Mouse (Mus musculus) hindbrain, embryonic 14.5 days (tissue): Measurements from ENCODE around the gene Dlgap4. TPM values are rescaled to one million over a fixed set of nuclear protein-coding genes. Genes with fewer than 3 reads are reported as not detected.

ENCODE experiments used
- ATAC-seq: fragments of 200-750 bp; cut with Nextera tagmentation; 2 replicates; pipeline ENCODE4 v1.8.0; 2017; ENCODE audit warnings: moderate number of reproducible peaks, mild to moderate bottlenecking, moderate TSS enrichment, moderate library complexity; ENCODE audit not compliant: low FRiP score
- DNase-seq: peaks from one replicate; pipeline ENCODE4 v3.0.0-alpha.2; 2015; ENCODE audit warnings: low spot score
- H3K27ac ChIP-seq: fragments of 300-500 bp; sonication (generic); 2 replicates; pipeline ENCODE4 v1.5.1; 2014; ENCODE audit warnings: mild to moderate bottlenecking, moderate library complexity
- H3K27me3 ChIP-seq: fragments of 300-500 bp; sonication (generic); 2 replicates; pipeline ENCODE4 v1.6.1; 2014; ENCODE audit warnings: mild to moderate bottlenecking, low read length, mixed read lengths; ENCODE audit not compliant: control insufficient read depth, insufficient read depth
- H3K36me3 ChIP-seq: fragments of 300-500 bp; sonication (generic); replicated peaks from 2 replicates; pipeline ENCODE4 v1.6.1; 2014; ENCODE audit not compliant: control insufficient read depth, insufficient read depth
- H3K4me1 ChIP-seq: fragments of 300-500 bp; sonication (generic); replicated peaks from 2 replicates; pipeline ENCODE4 v1.6.1; 2014; ENCODE audit warnings: antibody characterized with exemption, low read length, mixed read lengths; ENCODE audit not compliant: control insufficient read depth, insufficient read depth
- H3K4me2 ChIP-seq: fragments of 300-500 bp; sonication (generic); replicated peaks from 2 replicates; pipeline ENCODE4 v1.6.1; 2014; ENCODE audit warnings: mild to moderate bottlenecking, moderate library complexity
- H3K4me3 ChIP-seq: fragments of 300-500 bp; sonication (generic); replicated peaks from 2 replicates; pipeline ENCODE4 v1.5.1; 2014; ENCODE audit warnings: mild to moderate bottlenecking, low read length
- H3K9ac ChIP-seq: fragments of 300-500 bp; sonication (generic); 2 replicates; pipeline ENCODE4 v1.6.1; 2014
- H3K9me3 ChIP-seq: fragments of 300-500 bp; sonication (generic); 2 replicates; pipeline ENCODE4 v1.6.1; 2016; ENCODE audit warnings: low read length; ENCODE audit not compliant: control insufficient read depth
- WGBS: fragments of 180-500 bp; shearing (Covaris S2); extraction: QIAGEN DNeasy Blood & Tissue Kit; methylation state at CpG from one replicate; pipeline ENCODE4 v1.1.7; 2014; 5-methylcytosine and 5-hydroxymethylcytosine counted together
- polyA plus RNA-seq: library from polyadenylated mRNA; unstranded; fragments of >200 nt; fragmentation: Nextera tagmentation; extraction: Ambion mirVana; gene quantifications from 2 replicates; pipeline ENCODE4 v1.2.1, GENCODE M21; 2014

Dlgap4 gene
- polyA plus RNA-seq, 1 experiment from 2014 or later, result 220 TPM

DNA sequence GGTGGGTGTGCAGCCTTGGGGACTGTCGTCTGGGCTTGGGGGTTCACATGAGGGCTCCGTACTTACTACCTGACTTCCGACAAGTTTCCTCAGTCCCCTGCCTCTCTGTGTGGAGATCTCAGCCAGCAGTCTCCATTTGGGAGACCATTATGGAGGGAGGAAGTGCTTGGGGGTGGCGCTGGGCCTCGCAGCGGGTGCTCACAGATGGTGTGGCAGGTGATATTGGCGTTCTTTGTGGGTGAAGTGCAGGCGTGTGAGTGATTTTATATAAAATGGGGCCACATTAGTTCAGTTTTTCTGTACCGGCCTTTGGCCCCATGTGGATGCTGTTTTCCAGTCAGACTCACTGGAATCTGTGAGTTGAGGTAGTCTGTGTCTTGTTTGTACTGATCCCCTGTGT is 12.6 kb downstream of the Dlgap4 start:
- no peak overlapping the region for H3K4me3 ChIP-seq
- 93% methylated on average over 9 of the region's 9 CpGs for WGBS

DNA sequence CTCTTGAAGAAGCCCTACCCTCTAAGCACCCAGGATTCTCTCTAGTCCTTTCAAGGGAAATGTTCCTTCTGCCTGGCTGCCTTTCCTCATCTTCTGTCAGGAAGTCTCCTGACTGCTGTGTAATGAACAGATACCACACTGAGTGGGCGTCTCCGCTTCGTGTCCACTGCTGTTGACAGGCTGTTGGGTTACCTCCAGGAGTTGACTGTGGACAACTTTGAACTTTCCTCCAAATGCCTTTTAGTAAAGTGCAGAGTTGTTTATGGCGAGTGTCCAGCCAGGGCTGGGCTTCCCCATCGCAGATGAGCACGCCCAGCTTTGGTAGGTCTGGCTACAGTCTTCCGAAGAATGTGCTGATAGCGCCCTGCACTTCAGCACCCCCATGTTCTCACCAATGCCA is 13.0 kb downstream of the Dlgap4 start:
- H3K4me1 ChIP-seq, result no peaks in the 10 kb centered on the region; the same call in 1 of the 2 replicates
- no peak overlapping the region for H3K27ac ChIP-seq
- H3K36me3 ChIP-seq, result no peaks in the 10 kb centered on the region
- H3K27me3 ChIP-seq, result no peaks in the 10 kb centered on the region
- DNase-seq (no peak), ATAC-seq (no peak)
- WGBS, result 92% methylated on average over 8 of the region's 8 CpGs
- no peak overlapping the region for H3K9ac ChIP-seq
- H3K9me3 ChIP-seq, result no peaks in the 10 kb centered on the region
- no peak overlapping the region for H3K4me3 ChIP-seq
- no peak overlapping the region for H3K4me2 ChIP-seq

More for the DNA sequence above, 12.6 kb downstream of the Dlgap4 start:
- H3K9me3 ChIP-seq, result no peaks in the 10 kb centered on the region
- ATAC-seq (no peak), DNase-seq (no peak)
- no peaks in the 10 kb centered on the region; the same call in 1 of the 2 replicates for H3K4me1 ChIP-seq
- no peaks in the 10 kb centered on the region for H3K36me3 ChIP-seq
- H3K27ac ChIP-seq, result no peak overlapping the region
- H3K27me3 ChIP-seq, result no peaks in the 10 kb centered on the region
- H3K4me2 ChIP-seq, result no peak overlapping the region
- H3K9ac ChIP-seq, result no peak overlapping the region

DNA sequence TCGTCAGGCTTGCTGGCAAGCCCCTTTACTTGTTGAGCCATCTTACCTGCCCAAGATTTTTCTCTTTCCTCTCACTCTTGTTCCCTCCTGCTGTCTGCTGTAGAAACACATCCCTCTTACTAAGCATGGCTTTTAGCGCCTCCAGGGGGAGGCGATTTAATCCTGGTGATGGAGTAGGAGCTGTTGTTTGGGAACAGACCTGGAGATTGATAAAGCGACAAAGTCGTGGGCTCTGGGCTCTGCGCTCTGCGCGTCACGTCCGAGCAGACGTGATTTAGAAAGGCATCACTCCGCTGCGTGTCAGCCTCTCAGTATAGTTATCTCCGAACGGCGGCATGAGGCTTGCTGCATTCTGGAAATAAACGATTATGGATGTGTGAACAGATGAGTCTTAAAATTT is 14.4 kb downstream of the Dlgap4 start:
- Histone ChIP-seq H3K27me3 (no peaks in the 10 kb centered on the region), H3K9ac (no peak overlapping the region), H3K4me2 (no peak overlapping the region), H3K9me3 (no peaks in the 10 kb centered on the region), H3K4me3 (no peak overlapping the region), H3K36me3 (no peaks in the 10 kb centered on the region), H3K27ac (no peak overlapping the region), H3K4me1 (no peaks in the 10 kb centered on the region)
- DNase-seq, result no peak
- 76% methylated on average over 17 of the region's 17 CpGs for WGBS
- no peak for ATAC-seq

DNA sequence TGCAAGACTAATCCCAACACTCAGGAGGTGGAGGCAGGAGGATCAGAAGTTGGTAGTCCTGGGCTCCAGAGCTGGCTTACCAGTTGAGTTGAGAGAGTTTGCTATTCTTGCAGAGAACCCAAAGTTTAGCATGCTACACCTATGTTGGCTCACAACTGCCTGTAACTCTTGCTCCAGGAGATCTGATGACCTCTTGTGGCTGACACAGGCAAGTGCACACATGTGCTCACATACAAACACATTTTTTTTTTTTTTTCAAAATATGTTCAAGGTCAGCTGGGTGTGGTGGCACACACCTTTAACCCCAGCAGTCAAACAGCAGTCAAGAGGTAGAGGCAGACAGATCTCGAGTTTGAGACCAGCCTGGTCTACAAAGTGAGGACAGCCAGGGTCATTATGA is 16.8 kb downstream of the Dlgap4 start:
- Histone ChIP-seq H3K36me3 (no peaks in the 10 kb centered on the region), H3K4me1 (no peaks in the 10 kb centered on the region), H3K9ac (no peak overlapping the region), H3K4me2 (no peak overlapping the region), H3K9me3 (no peaks in the 10 kb centered on the region), H3K27me3 (no peaks in the 10 kb centered on the region), H3K4me3 (no peak overlapping the region), H3K27ac (no peak overlapping the region)
- DNase-seq, result no peak
- no peak for ATAC-seq
- WGBS, result 69% methylated on average over 1 of the region's 1 CpGs

DNA sequence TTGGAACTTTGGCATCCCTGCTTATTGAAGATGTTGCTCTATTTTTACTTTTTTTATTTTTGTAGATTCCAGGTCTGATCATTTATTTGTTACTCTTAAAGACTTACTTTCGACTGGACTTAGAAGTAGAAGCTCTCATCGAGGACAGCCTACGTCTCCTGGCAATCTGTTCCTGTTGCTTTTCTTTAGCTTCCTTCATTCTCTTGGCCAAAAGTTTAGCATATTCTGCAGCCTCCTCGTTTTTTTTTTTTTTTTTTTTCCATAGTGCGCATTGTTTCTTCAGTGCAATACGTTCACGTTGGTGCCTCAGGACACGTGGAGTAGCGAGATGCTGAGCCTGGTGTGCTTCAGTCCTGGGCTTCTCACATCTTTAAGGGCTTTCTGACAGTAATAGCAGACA is 19.2 kb downstream of the Dlgap4 start:
- DNase-seq (no peak), ATAC-seq (no peak)
- no peak overlapping the region for H3K27ac ChIP-seq
- no peak overlapping the region for H3K4me2 ChIP-seq
- H3K9me3 ChIP-seq, result no peaks in the 10 kb centered on the region
- no peaks in the 10 kb centered on the region for H3K4me1 ChIP-seq
- WGBS, result 82% methylated on average over 9 of the region's 9 CpGs
- no peak overlapping the region for H3K9ac ChIP-seq
- no peak overlapping the region for H3K4me3 ChIP-seq
- no peaks in the 10 kb centered on the region for H3K36me3 ChIP-seq
- H3K27me3 ChIP-seq, result no peaks in the 10 kb centered on the region

DNA sequence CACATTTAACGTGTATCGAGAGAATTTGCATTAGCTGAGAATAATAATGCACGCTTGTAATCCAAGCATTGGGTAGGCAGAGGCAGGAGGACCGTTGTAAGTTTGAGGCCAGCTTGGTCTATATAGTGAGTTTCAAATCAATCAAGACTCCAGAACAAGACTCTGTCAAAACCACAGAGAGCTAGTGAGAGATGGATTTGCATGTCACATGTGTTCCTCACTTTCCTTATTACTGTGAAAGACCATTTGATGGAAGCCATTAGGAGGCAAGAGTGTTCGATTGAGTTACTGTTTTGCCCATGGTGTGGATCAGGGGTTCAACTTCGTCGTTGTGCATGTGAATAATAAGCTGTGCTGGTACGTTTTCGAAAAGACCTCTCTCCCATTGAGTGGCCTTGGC is 21.6 kb downstream of the Dlgap4 start:
- ATAC-seq, result no peak
- H3K27ac ChIP-seq, result no peak overlapping the region
- H3K4me2 ChIP-seq, result no peak overlapping the region
- H3K36me3 ChIP-seq, result no peaks in the 10 kb centered on the region
- H3K9me3 ChIP-seq, result no peaks in the 10 kb centered on the region
- no peak overlapping the region for H3K9ac ChIP-seq
- no peak for DNase-seq
- H3K27me3 ChIP-seq, result no peaks in the 10 kb centered on the region
- WGBS, result 82% methylated on average over 9 of the region's 9 CpGs
- no peaks in the 10 kb centered on the region for H3K4me1 ChIP-seq
- no peak overlapping the region for H3K4me3 ChIP-seq

DNA sequence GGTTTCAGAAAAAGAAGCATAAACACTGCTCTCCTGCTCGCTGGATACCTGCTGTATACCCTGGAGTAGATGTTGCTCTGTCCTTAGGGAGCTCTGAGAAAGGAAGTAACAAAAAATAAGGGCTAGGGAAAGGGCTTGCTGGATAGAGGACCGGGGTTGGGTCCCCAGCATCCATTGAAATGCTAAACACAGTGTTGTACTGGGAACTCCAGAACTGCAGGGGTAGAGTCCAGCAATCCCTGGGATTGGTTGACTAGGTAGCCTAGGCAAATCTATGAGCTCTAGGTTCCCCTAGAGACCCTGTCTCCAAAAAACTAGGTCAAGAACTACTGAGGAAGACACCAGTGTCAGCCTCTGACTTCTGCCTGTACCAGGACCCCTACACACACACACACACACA is 27.6 kb downstream of the Dlgap4 start:
- ATAC-seq, result no peak
- no peaks in the 10 kb centered on the region for H3K36me3 ChIP-seq
- H3K9ac ChIP-seq, result no peak overlapping the region
- no peaks in the 10 kb centered on the region for H3K9me3 ChIP-seq
- no peak overlapping the region for H3K4me3 ChIP-seq
- DNase-seq, result no peak
- H3K27ac ChIP-seq, result no peak overlapping the region
- H3K4me1 ChIP-seq, result no peaks in the 10 kb centered on the region; the same call in 1 of the 2 replicates
- H3K27me3 ChIP-seq, result no peaks in the 10 kb centered on the region
- 44% methylated on average over 2 of the region's 2 CpGs for WGBS
- H3K4me2 ChIP-seq, result no peak overlapping the region

DNA sequence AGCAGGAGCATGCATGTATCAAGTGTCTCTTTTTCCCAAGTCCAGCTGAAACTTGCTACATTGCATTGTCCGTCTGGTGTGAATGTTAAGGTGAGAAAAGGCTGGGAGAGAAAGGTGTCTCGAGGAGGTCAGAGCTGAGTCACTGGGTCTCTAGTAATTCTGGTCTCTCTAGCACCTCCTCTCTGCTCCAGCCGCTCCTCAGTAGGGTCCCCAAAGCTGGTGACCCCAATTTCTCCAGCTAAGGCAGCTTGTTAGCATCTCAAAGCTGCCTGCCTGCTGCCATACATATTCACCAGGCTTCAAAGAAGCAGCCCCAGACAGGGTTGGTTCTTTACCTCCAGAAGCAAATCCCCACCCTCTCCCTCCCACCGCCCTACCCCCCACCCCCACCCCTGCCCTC is 29.4 kb downstream of the Dlgap4 start:
- Histone ChIP-seq H3K9me3 (no peaks in the 10 kb centered on the region), H3K4me1 (no peaks in the 10 kb centered on the region; the same call in 1 of the 2 replicates)
- WGBS, result 33% methylated on average over 4 of the region's 4 CpGs

DNA sequence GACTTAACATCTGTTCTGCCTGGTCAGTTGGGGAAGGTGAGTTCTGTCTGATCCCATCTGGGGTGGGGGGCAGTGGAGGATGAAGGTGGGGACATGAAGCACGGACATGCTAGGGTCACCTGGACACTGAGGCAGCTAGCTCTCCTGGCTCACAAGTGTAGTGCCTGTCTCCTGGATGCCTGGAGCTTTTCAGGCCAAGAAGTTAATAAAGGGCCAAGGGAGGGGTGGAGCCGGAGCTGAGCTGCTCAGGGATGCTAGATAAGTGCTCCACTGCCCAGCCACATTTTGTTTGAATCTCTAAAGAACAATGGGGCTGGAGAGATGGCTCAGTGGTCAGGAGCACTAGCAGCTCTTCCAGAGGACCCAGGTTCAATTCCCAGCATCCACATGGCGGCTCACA is 29.9 kb downstream of the Dlgap4 start:
- H3K4me2 ChIP-seq, result no peak overlapping the region
- no peak overlapping the region for H3K9ac ChIP-seq
- 44% methylated on average over 3 of the region's 3 CpGs for WGBS
- H3K27me3 ChIP-seq, result no peaks in the 10 kb centered on the region
- H3K27ac ChIP-seq, result no peak overlapping the region
- no peak overlapping the region for H3K4me3 ChIP-seq
- no peaks in the 10 kb centered on the region for H3K36me3 ChIP-seq
- H3K4me1 ChIP-seq, result no peaks in the 10 kb centered on the region; the same call in 1 of the 2 replicates
- H3K9me3 ChIP-seq, result no peaks in the 10 kb centered on the region
- DNase-seq (no peak), ATAC-seq (no peak)

More for the DNA sequence above, 29.4 kb downstream of the Dlgap4 start:
- Histone ChIP-seq H3K4me2 (no peak overlapping the region), H3K27ac (no peak overlapping the region), H3K36me3 (no peaks in the 10 kb centered on the region), H3K4me3 (no peak overlapping the region), H3K27me3 (no peaks in the 10 kb centered on the region), H3K9ac (no peak overlapping the region)
- ATAC-seq, result no peak
- no peak for DNase-seq

DNA sequence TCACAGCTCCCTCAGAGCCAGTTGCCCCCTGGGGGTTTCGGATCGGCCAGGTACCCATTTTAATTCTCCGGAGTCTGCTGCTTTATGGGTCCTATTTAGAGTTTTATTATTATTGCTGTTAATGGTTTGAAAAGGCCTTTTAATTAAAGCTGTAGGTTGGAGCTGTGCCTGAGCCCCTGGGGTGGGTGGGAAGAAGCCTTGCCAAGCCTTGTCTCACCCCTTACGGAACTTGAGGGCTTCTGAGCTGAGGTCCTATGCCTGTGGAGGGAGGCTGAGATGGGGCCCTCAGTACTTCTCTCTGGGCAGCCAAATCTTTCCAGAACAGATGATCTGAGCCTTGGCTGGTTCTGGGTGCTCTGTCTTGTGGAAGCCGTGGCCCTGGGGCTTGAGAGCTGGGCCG is 31.6 kb downstream of the Dlgap4 start:
- Histone ChIP-seq H3K9ac (no peak overlapping the region), H3K9me3 (no peaks in the 10 kb centered on the region), H3K4me2 (no peak overlapping the region), H3K27me3 (no peaks in the 10 kb centered on the region), H3K4me1 (no peaks in the 10 kb centered on the region; the same call in 1 of the 2 replicates), H3K36me3 (no peaks in the 10 kb centered on the region), H3K4me3 (no peak overlapping the region), H3K27ac (no peak overlapping the region)
- DNase-seq (no peak), ATAC-seq (no peak)
- 57% methylated on average over 6 of the region's 6 CpGs for WGBS
